Mouse (Mus musculus) MEL (cell line): ENCODE measurements around the gene Prkce. TPM values are rescaled to one million over a fixed set of nuclear protein-coding genes. Genes with fewer than 3 reads are reported as not detected.

ENCODE experiments used
- DNase-seq: peaks from one replicate; pipeline ENCODE4 v3.0.0; 2011; ENCODE audit warnings: low read depth, low spot score
- H3K27ac ChIP-seq: 2 replicates; pipeline ENCODE4 v1.5.1; 2012; ENCODE audit warnings: low read depth, mild to moderate bottlenecking, control low read depth, low read length, moderate library complexity; ENCODE audit not compliant: control insufficient read depth
- H3K27me3 ChIP-seq, 2 experiments: fragments of 150-350 bp in 1 of 2; sonication (generic) in 1 of 2; 2 replicates each; pipeline ENCODE4 v1.6.1; 2012; ENCODE audit warnings: low read length in 2 of 2, mild to moderate bottlenecking in 2 of 2, improper control_type of control experiment in 1 of 2, moderate library complexity in 1 of 2; ENCODE audit not compliant: insufficient read depth in 2 of 2, control insufficient read depth in 1 of 2
- H3K36me3 ChIP-seq, 2 experiments: 2 replicates each; pipeline ENCODE4 v1.6.1; 2012 to 2014; ENCODE audit warnings: low read length in 2 of 2, improper control_type of control experiment in 1 of 2, inconsistent platforms in 1 of 2, mild to moderate bottlenecking in 1 of 2; ENCODE audit not compliant: insufficient read depth in 2 of 2, control insufficient read depth in 1 of 2
- H3K4me1 ChIP-seq, 2 experiments: fragments of 150-350 bp in 1 of 2; sonication (generic) in 1 of 2; 2 replicates each; pipeline ENCODE4 v1.6.1; 2012; ENCODE audit warnings: low read length in 2 of 2, improper control_type of control experiment in 1 of 2, mild to moderate bottlenecking in 1 of 2; ENCODE audit not compliant: insufficient read depth in 2 of 2, control insufficient read depth in 1 of 2
- H3K4me3 ChIP-seq, 2 experiments: fragments of 150-350 bp in 1 of 2; sonication (generic) in 1 of 2; 2 replicates each; pipeline ENCODE4 v1.5.1; 2012; ENCODE audit warnings: low read depth in 2 of 2, low read length in 2 of 2, mild to moderate bottlenecking in 2 of 2, moderate library complexity in 2 of 2, control low read depth in 1 of 2, improper control_type of control experiment in 1 of 2; ENCODE audit not compliant: control insufficient read depth in 1 of 2, insufficient read depth in 1 of 2
- H3K79me2 ChIP-seq: 2 replicates; pipeline ENCODE4 v1.6.1; 2012; ENCODE audit warnings: mild to moderate bottlenecking, low read length, moderate library complexity; ENCODE audit not compliant: control insufficient read depth, poor library complexity, insufficient read depth
- H3K9ac ChIP-seq: 2 replicates; pipeline ENCODE4 v1.6.1; 2012; ENCODE audit warnings: low read depth, mild to moderate bottlenecking, control low read depth, low read length, moderate library complexity; ENCODE audit not compliant: control insufficient read depth, poor library complexity, severe bottlenecking
- H3K9me3 ChIP-seq: fragments of 150-350 bp; sonication (generic); replicated peaks from 2 replicates; pipeline ENCODE4 v1.6.1; 2012; ENCODE audit warnings: mild to moderate bottlenecking, low read length, improper control_type of control experiment, moderate library complexity; ENCODE audit not compliant: insufficient read depth
- BHLHE40 ChIP-seq: IDR thresholded peaks from 2 replicates; pipeline ENCODE4 v1.6.1; 2012; ENCODE audit warnings: low read depth, mild to moderate bottlenecking, inconsistent platforms, low read length, improper control_type of control experiment, borderline replicate concordance
- CHD1 ChIP-seq: IDR thresholded peaks from 2 replicates; pipeline ENCODE4 v1.6.1; 2012; ENCODE audit warnings: low read depth, mild to moderate bottlenecking, inconsistent platforms, low read length, improper control_type of control experiment
- CHD2 ChIP-seq: IDR thresholded peaks from 2 replicates; pipeline ENCODE4 v1.6.1; 2011; ENCODE audit warnings: low read length, improper control_type of control experiment
- E2F4 ChIP-seq: IDR thresholded peaks from 2 replicates; pipeline ENCODE4 v1.6.1; 2011; ENCODE audit warnings: low read depth, low read length, improper control_type of control experiment, borderline replicate concordance
- ELF1 ChIP-seq: IDR thresholded peaks from 2 replicates; pipeline ENCODE4 v1.6.1; 2014; ENCODE audit warnings: low read depth, mild to moderate bottlenecking, inconsistent platforms, low read length, improper control_type of control experiment, moderate library complexity
- ETS1 ChIP-seq: IDR thresholded peaks from 2 replicates; pipeline ENCODE4 v1.6.1; 2012; ENCODE audit warnings: low read depth, mild to moderate bottlenecking, inconsistent platforms, low read length, improper control_type of control experiment, moderate library complexity
- HCFC1 ChIP-seq: IDR thresholded peaks from 2 replicates; pipeline ENCODE4 v1.6.1; 2012; ENCODE audit warnings: low read depth, mild to moderate bottlenecking, inconsistent platforms, low read length, improper control_type of control experiment, moderate library complexity
- JUND ChIP-seq: IDR thresholded peaks from 2 replicates; pipeline ENCODE4 v1.6.1; 2011; ENCODE audit warnings: low read depth, mild to moderate bottlenecking, improper control_type of control experiment, low read length
- KAT2A ChIP-seq: conservative IDR thresholded peaks from 2 replicates; pipeline ENCODE4 v1.6.1; 2012; ENCODE audit warnings: low read depth, low read length, improper control_type of control experiment, inconsistent platforms
- MAFK ChIP-seq: IDR thresholded peaks from 2 replicates; pipeline ENCODE4 v1.6.1; 2011; ENCODE audit warnings: low read depth, mild to moderate bottlenecking, low read length, improper control_type of control experiment, borderline replicate concordance
- MEF2A ChIP-seq: IDR thresholded peaks from 2 replicates; pipeline ENCODE4 v1.6.1; 2014; ENCODE audit warnings: low read depth, mild to moderate bottlenecking, inconsistent platforms, low read length, improper control_type of control experiment; ENCODE audit not compliant: poor library complexity, insufficient replicate concordance, severe bottlenecking; ENCODE audit errors: extremely low read depth
- MXI1 ChIP-seq: IDR thresholded peaks from 2 replicates; pipeline ENCODE4 v1.6.1; 2011; ENCODE audit warnings: mild to moderate bottlenecking, low read depth, low read length, improper control_type of control experiment
- MYB ChIP-seq: IDR thresholded peaks from 2 replicates; pipeline ENCODE4 v1.6.1; 2011; ENCODE audit warnings: mild to moderate bottlenecking, low read depth, low read length, improper control_type of control experiment
- NELFE ChIP-seq: IDR thresholded peaks from 2 replicates; pipeline ENCODE4 v1.6.1; 2011; ENCODE audit warnings: low read depth, low read length, improper control_type of control experiment
- NRF1 ChIP-seq: IDR thresholded peaks from 2 replicates; pipeline ENCODE4 v1.6.1; 2014; ENCODE audit warnings: low read depth, mild to moderate bottlenecking, inconsistent platforms, low read length, improper control_type of control experiment, moderate library complexity; ENCODE audit not compliant: poor library complexity, insufficient read depth, severe bottlenecking
- POLR2A ChIP-seq, 2 experiments: IDR thresholded peaks; 2 replicates each; pipeline ENCODE4 v1.6.1; 2011 to 2012; ENCODE audit warnings: low read length in 2 of 2, mild to moderate bottlenecking in 2 of 2, control low read depth in 1 of 2, improper control_type of control experiment in 1 of 2, low read depth in 1 of 2, moderate library complexity in 1 of 2; ENCODE audit not compliant: control insufficient read depth in 1 of 2, insufficient read depth in 1 of 2, poor library complexity in 1 of 2
- POLR2AphosphoS2 ChIP-seq: IDR thresholded peaks from 2 replicates; pipeline ENCODE4 v1.6.1; 2011; ENCODE audit warnings: low read length, improper control_type of control experiment
- POLR2AphosphoS5 ChIP-seq: IDR thresholded peaks from 2 replicates; pipeline ENCODE4 v1.6.1; 2012; ENCODE audit warnings: low read depth, borderline replicate concordance, mild to moderate bottlenecking, inconsistent platforms, low read length, moderate library complexity, mixed read lengths
- RCOR1 ChIP-seq: IDR thresholded peaks from 2 replicates; pipeline ENCODE4 v1.6.1; 2012; ENCODE audit warnings: low read depth, mild to moderate bottlenecking, inconsistent platforms, low read length, improper control_type of control experiment
- SIN3A ChIP-seq: IDR thresholded peaks from 2 replicates; pipeline ENCODE4 v1.6.1; 2012; ENCODE audit warnings: low read length, improper control_type of control experiment, inconsistent platforms
- SMC3 ChIP-seq: IDR thresholded peaks from 2 replicates; pipeline ENCODE4 v1.6.1; 2011; ENCODE audit warnings: low read depth, low read length, improper control_type of control experiment
- TAL1 ChIP-seq: IDR thresholded peaks from 2 replicates; pipeline ENCODE4 v1.6.1; 2012; ENCODE audit warnings: mild to moderate bottlenecking, inconsistent platforms, low read length, moderate library complexity, mixed read lengths
- TCF12 ChIP-seq: IDR thresholded peaks from 2 replicates; pipeline ENCODE4 v1.6.1; 2014; ENCODE audit warnings: low read depth, mild to moderate bottlenecking, inconsistent platforms, low read length, improper control_type of control experiment, moderate library complexity
- USF1 ChIP-seq: IDR thresholded peaks from 2 replicates; pipeline ENCODE4 v1.6.1; 2014; ENCODE audit warnings: low read depth, mild to moderate bottlenecking, inconsistent platforms, low read length, improper control_type of control experiment, moderate library complexity
- USF2 ChIP-seq, 2 experiments: IDR thresholded peaks; 2 replicates each; pipeline ENCODE4 v1.6.1; 2011 to 2012; ENCODE audit warnings: improper control_type of control experiment in 2 of 2, low read length in 2 of 2, borderline replicate concordance in 1 of 2, inconsistent platforms in 1 of 2, low read depth in 1 of 2, mild to moderate bottlenecking in 1 of 2; ENCODE audit not compliant: insufficient read depth in 1 of 2
- ZC3H11A ChIP-seq: IDR thresholded peaks from 2 replicates; pipeline ENCODE4 v1.6.1; 2012; ENCODE audit warnings: low read depth, mild to moderate bottlenecking, inconsistent platforms, low read length, improper control_type of control experiment
- ZKSCAN1 ChIP-seq: IDR thresholded peaks from 2 replicates; pipeline ENCODE4 v1.6.1; 2012; ENCODE audit warnings: low read depth, mild to moderate bottlenecking, inconsistent platforms, low read length, improper control_type of control experiment, moderate library complexity
- ZMIZ1 ChIP-seq: IDR thresholded peaks from 2 replicates; pipeline ENCODE4 v1.6.1; 2012; ENCODE audit warnings: low read depth, mild to moderate bottlenecking, inconsistent platforms, low read length, improper control_type of control experiment, moderate library complexity
- ZNF384 ChIP-seq: IDR thresholded peaks from 2 replicates; pipeline ENCODE4 v1.6.1; 2012; ENCODE audit warnings: low read depth, mild to moderate bottlenecking, inconsistent platforms, low read length, improper control_type of control experiment
- polyA plus RNA-seq, 2 experiments: library from polyadenylated mRNA; stranded (reverse) in 1 of 2; unstranded in 1 of 2; fragments of >175 nt in 1 of 2; fragments of >200 nt in 1 of 2; gene quantifications; 2 replicates each; pipeline versions ENCODE4 v1.2.1 to v1.2.4; 2012; ENCODE audit warnings: low replicate concordance in 2 of 2, low read depth in 1 of 2; ENCODE audit not compliant: insufficient read length in 2 of 2, insufficient read depth in 1 of 2, missing spikeins in 1 of 2
- total RNA-seq: library from RNA; depleted of rRNA; stranded (reverse); fragments of 300-350 nt; gene quantifications from 2 replicates; pipeline ENCODE4 v1.2.3, GENCODE M21; 2012

The Prkce gene
- total and polyA plus RNA-seq, 3 experiments, result 3.0 to 5.3 TPM; not detected in 1

DNA sequence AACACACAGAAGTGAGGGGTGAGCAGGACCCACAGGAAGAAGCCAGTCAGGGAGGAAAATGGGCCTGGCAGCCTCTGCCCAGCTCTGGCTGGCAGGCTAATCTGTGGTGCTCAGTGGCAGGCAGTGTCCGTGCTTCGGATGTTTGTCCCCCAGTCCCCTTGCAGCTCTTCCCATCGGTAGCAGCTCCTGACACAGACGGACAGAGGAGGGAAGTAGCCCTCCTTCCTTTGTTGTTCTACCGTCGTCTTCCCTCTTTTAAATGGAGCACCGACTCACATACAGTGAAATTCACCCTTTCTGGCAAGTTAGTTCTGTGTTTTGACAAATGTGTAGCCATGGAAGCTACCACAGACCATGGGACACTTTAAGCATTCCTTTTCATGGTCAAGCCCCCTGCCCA lies 299.3 kb downstream of the Prkce start:
- Histone ChIP-seq H3K27ac (no peak overlapping the region), H3K79me2 (no peaks in the 10 kb centered on the region), H3K36me3 (no peaks in the 10 kb centered on the region), H3K27me3 (no peaks in the 10 kb centered on the region), H3K4me3 (no peak overlapping the region), H3K9ac (no peak overlapping the region), H3K4me1 (no peaks in the 10 kb centered on the region; a peak in 1 of 4 replicates)
- no peak for DNase-seq
- TF ChIP-seq ZKSCAN1 (no peak), POLR2AphosphoS5 (no peak), BHLHE40 (no peak), KAT2A (no peak), NELFE (no peak), MYB (no peak), TAL1 (no peak), JUND (no peak), ZMIZ1 (no peak), E2F4 (no peak), NRF1 (no peak), CHD1 (no peak), HCFC1 (no peak), ELF1 (no peak), TCF12 (no peak), MXI1 (no peak), USF1 (no peak), ETS1 (no peak), CHD2 (no peak)
- TF ChIP-seq, all 39 proteins: peak for 0
- H3K9me3 ChIP-seq, result no peaks in the 10 kb centered on the region

DNA sequence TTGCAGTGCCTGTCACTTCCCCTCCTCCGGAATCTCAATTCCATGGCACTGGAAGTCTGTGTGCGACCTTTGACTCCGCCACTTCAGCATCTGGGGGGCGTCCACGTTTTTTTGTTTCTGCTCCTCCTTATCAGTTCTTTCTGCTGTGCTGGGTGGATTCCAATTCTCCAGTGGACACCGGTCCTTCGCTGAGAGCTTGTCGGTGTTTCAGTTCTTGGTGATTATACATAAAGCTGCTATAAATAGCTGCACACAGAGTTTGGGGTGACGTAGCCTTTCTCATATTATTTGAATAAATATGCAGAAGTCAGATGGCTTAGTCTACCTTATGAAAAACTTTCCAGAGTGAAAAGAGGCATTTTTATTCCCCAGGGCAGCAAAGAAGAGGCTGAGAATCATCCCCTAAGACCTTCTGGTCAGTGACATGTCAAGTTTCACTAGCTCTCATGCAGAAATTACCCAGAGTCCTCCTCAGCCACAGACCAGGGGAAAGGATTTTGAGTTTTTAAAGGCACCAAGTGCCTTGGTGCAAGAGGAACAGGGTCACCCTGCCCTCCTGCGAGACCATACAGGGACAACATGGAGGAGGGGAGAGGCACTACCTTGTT lies 299.8 kb downstream of the Prkce start:
- H3K79me2 ChIP-seq, result no peaks in the 10 kb centered on the region
- H3K4me1 ChIP-seq, result no peaks in the 10 kb centered on the region; a peak in 1 of 4 replicates
- DNase-seq, result no peak
- H3K36me3 ChIP-seq, result no peaks in the 10 kb centered on the region
- H3K4me3 ChIP-seq, result no peak overlapping the region
- TF ChIP-seq MAFK (no peak), E2F4 (no peak), POLR2AphosphoS2 (no peak), RCOR1 (no peak), ZNF384 (no peak), CHD1 (no peak), CHD2 (no peak), BHLHE40 (no peak), ZC3H11A (no peak), MEF2A (no peak), USF2 (IDR thresholded peaks at IDR 0.05; ENCODE audit: borderline replicate concordance in 1 of 2, insufficient read depth in 1 of 2, low read depth in 1 of 2, low read length in 2 of 2) (no peak), TAL1 (no peak), NELFE (no peak), POLR2A (IDR thresholded peaks at IDR 0.05; ENCODE audit: control insufficient read depth in 1 of 2, insufficient read depth in 1 of 2, low read depth in 1 of 2, low read length in 2 of 2, poor library complexity in 1 of 2) (no peak), SMC3 (no peak), SIN3A (no peak), ZMIZ1 (no peak)
- H3K27me3 ChIP-seq, result no peaks in the 10 kb centered on the region
- no peak overlapping the region for H3K9ac ChIP-seq
- H3K27ac ChIP-seq, result no peak overlapping the region
- no peaks in the 10 kb centered on the region for H3K9me3 ChIP-seq
